Comparison of ENCODE assay signal across 8 mouse cellular contexts in genomic region chr1:23921711-23922529, GRCm38 (mm10). TPM values are rescaled to one million over a fixed set of nuclear protein-coding genes. Genes with fewer than 3 reads are reported as not detected.
DNase-seq lines count a peak whose midpoint lies in the region; ATAC-seq and TF ChIP-seq lines count a peak whose summit lies in the region.

Smap1 (minus strand) TSS chr1:23922317.

- no peaks in the 10 kb centered on the region for H3K27me3 ChIP-seq in heart, embryonic 10.5 days (ENCODE audit: insufficient read depth, poor library complexity, severe bottlenecking)
- H3K27me3 ChIP-seq in kidney, embryonic 14.5 days (ENCODE audit: control insufficient read depth, insufficient read depth, low read length) = no peaks in the 10 kb centered on the region
- H3K27me3 ChIP-seq in limb, embryonic 15.5 days = no peaks in the 10 kb centered on the region
- no peaks in the 10 kb centered on the region for H3K27me3 ChIP-seq in midbrain, postnatal 0 days (ENCODE audit: insufficient read depth, low read length)

- peaks cover 25% of the 10 kb centered on the region; the same call in 1 of the 2 replicates for H3K4me1 ChIP-seq in heart, embryonic 10.5 days
- peaks cover 8% of the 10 kb centered on the region for H3K4me1 ChIP-seq in kidney, embryonic 14.5 days (ENCODE audit: control insufficient read depth, insufficient read depth, low read length)
- peaks cover 7% of the 10 kb centered on the region; the same call in 1 of the 2 replicates for H3K4me1 ChIP-seq in limb, embryonic 15.5 days
- H3K4me1 ChIP-seq in midbrain, postnatal 0 days (ENCODE audit: insufficient read depth, low read length) = peaks cover 8% of the 10 kb centered on the region; the same call in 1 of the 2 replicates

- peak; percentile 87 for ATAC-seq in erythroblast, adult 5-6 weeks (replicated peaks; ENCODE audit: low FRiP score, poor library complexity, severe bottlenecking)
- ATAC-seq in kidney, embryonic 14.5 days (ENCODE audit: low FRiP score, low TSS enrichment) = peak; percentile 96
- ATAC-seq in limb, embryonic 15.5 days (ENCODE audit: insufficient number of reproducible peaks, low FRiP score, low TSS enrichment, low read depth) = peak; percentile 90
- peak; percentile 93 for ATAC-seq in midbrain, postnatal 0 days (ENCODE audit: low FRiP score)

- H3K27ac ChIP-seq in heart, embryonic 10.5 days = peak within 1 kb of the TSS; percentile 98
- peak within 1 kb of the TSS; percentile 93 for H3K27ac ChIP-seq in kidney, embryonic 14.5 days (ENCODE audit: low read depth, low read length)
- peak within 1 kb of the TSS; percentile 93 for H3K27ac ChIP-seq in limb, embryonic 15.5 days
- peak within 1 kb of the TSS; percentile 95 for H3K27ac ChIP-seq in midbrain, postnatal 0 days (ENCODE audit: low read depth, low read length)

- TF ChIP-seq CTCF in midbrain, postnatal 0 days (IDR thresholded peaks at IDR 0.05) = no peak

- no peaks in the 10 kb centered on the region for H3K9me3 ChIP-seq in heart, embryonic 10.5 days
- H3K9me3 ChIP-seq in kidney, embryonic 14.5 days (ENCODE audit: control insufficient read depth, low read length) = peaks cover 11% of the 10 kb centered on the region; the same call in 1 of the 2 replicates
- H3K9me3 ChIP-seq in limb, embryonic 15.5 days = no peaks in the 10 kb centered on the region
- H3K9me3 ChIP-seq in midbrain, postnatal 0 days (ENCODE audit: low read length) = no peaks in the 10 kb centered on the region

- H3K4me3 ChIP-seq in heart, embryonic 10.5 days = peak within 1 kb of the TSS; percentile 95
- peak within 1 kb of the TSS; percentile 90 for H3K4me3 ChIP-seq in kidney, embryonic 14.5 days (ENCODE audit: low read length)
- peak within 1 kb of the TSS; percentile 98 for H3K4me3 ChIP-seq in limb, embryonic 15.5 days
- H3K4me3 ChIP-seq in midbrain, postnatal 0 days (ENCODE audit: low read depth, low read length) = peak within 1 kb of the TSS; percentile 99

- H3K9ac ChIP-seq in kidney, embryonic 14.5 days (ENCODE audit: low read depth, low read length) = peak within 1 kb of the TSS; percentile 93
- H3K9ac ChIP-seq in limb, embryonic 15.5 days = peak within 1 kb of the TSS; percentile 93
- peak within 1 kb of the TSS; percentile 93 for H3K9ac ChIP-seq in midbrain, postnatal 0 days (replicated peaks; ENCODE audit: low read length, poor library complexity, severe bottlenecking)

- peak; percentile 90 for DNase-seq in A20 (ENCODE audit: low read depth, low spot score)
- DNase-seq in brain, adult 2 months (ENCODE audit: low read depth, low spot score) = peak; percentile 94
- DNase-seq in heart, embryonic 10.5 days (ENCODE audit: low spot score) = peak; percentile 87
- DNase-seq in midbrain, postnatal 0 days (ENCODE audit: low spot score) = peak; percentile 93
- DNase-seq in spleen, postnatal 10 days (ENCODE audit: low spot score in 2 of 2) = peak; percentile 84 to 88

- 1% methylated on average over 103 of the region's 113 CpGs for whole genome bisulfite sequencing in heart, embryonic 10.5 days
- WGBS in kidney, embryonic 14.5 days = under 1% methylated on average over 84 of the region's 113 CpGs
- WGBS in limb, embryonic 15.5 days = under 1% methylated on average over 97 of the region's 113 CpGs
- under 1% methylated on average over 83 of the region's 113 CpGs for WGBS in midbrain, postnatal 0 days

- no peaks in the 10 kb centered on the region for H3K36me3 ChIP-seq in heart, embryonic 10.5 days
- H3K36me3 ChIP-seq in kidney, embryonic 14.5 days (ENCODE audit: control insufficient read depth, insufficient read depth, low read length) = no peaks in the 10 kb centered on the region
- no peaks in the 10 kb centered on the region for H3K36me3 ChIP-seq in limb, embryonic 15.5 days
- H3K36me3 ChIP-seq in midbrain, postnatal 0 days (ENCODE audit: insufficient read depth, low read length) = no peaks in the 10 kb centered on the region

- peak within 1 kb of the TSS; percentile 69 for H3K4me2 ChIP-seq in kidney, embryonic 14.5 days (replicated peaks; ENCODE audit: low read depth, low read length)
- peak within 1 kb of the TSS; percentile 74 for H3K4me2 ChIP-seq in limb, embryonic 15.5 days
- peak within 1 kb of the TSS; percentile 67 for H3K4me2 ChIP-seq in midbrain, postnatal 0 days (ENCODE audit: low read depth, low read length, poor library complexity, severe bottlenecking)

RNA-seq across cellular contexts. Expression of gene Smap1, which starts in this region (rescaled TPM):
- total RNA-seq in erythroblast, adult 5-6 weeks (2015; ENCODE audit: low replicate concordance) = 261 and 395 TPM in 2 replicates
- 226 and 278 TPM in 2 replicates for total RNA-seq in erythroblast, adult 5-6 weeks (2017; ENCODE audit: low replicate concordance)
- polyA plus RNA-seq in heart, embryonic 10.5 days (2016; fragmentation: Nextera tagmentation; extraction: Ambion mirVana) = 40.7 and 42.2 TPM in 2 replicates
- 46.7 and 51.0 TPM in 2 replicates for polyA plus RNA-seq in kidney, embryonic 14.5 days (2014; fragmentation: Nextera tagmentation; extraction: Ambion mirVana)
- polyA plus RNA-seq in limb, embryonic 15.5 days (2015; fragmentation: Nextera tagmentation; extraction: Ambion mirVana) = 44.7 and 50.1 TPM in 2 replicates
- 85.7 and 105 TPM in 2 replicates for total RNA-seq in midbrain, postnatal 0 days (2014; rRNA removed)
- 164 and 181 TPM in 2 replicates for polyA plus RNA-seq in midbrain, postnatal 0 days (2015; fragmentation: Nextera tagmentation; extraction: Ambion mirVana)

Comparison
In these comparisons a context has a peak if more than half of its experiments do, and no peak if none do; other contexts are left out.
1. Peak in every context shown above with its lines: DNase-seq, ATAC-seq, H3K4me3 ChIP-seq and H3K27ac ChIP-seq.